Comparison of ENCODE assay signal across 8 mouse cellular contexts in genomic region chr19:53830407-53831163, GRCm38 (mm10).
DNase-seq lines count a peak whose midpoint lies in the region; ATAC-seq and TF ChIP-seq lines count a peak whose summit lies in the region.
"Had no signal": no experiment of that assay in that cellular context is flagged by ENCODE, and none has a peak within 500 bp of the region (broad histone marks: within the 10 kb centered on the region; RNA-seq: fewer than 3 reads in every experiment).

No protein-coding gene starts in this region.

- H3K4me1 ChIP-seq in limb, embryonic 13.5 days, result peaks cover 29% of the 10 kb centered on the region
- 0 out of 2 replicates have a peak, but pooled peaks cover 6% of the 10 kb centered on the region for H3K4me1 ChIP-seq in midbrain, postnatal 0 days (ENCODE audit: insufficient read depth, low read length)

- no peaks in the 10 kb centered on the region for H3K27me3 ChIP-seq in limb, embryonic 13.5 days
- H3K27me3 ChIP-seq in midbrain, postnatal 0 days (ENCODE audit: insufficient read depth, low read length), result no peaks in the 10 kb centered on the region

- H3K36me3 ChIP-seq in limb, embryonic 13.5 days, result no peaks in the 10 kb centered on the region
- no peaks in the 10 kb centered on the region for H3K36me3 ChIP-seq in midbrain, postnatal 0 days (ENCODE audit: insufficient read depth, low read length)

- no peaks in the 10 kb centered on the region for H3K9me3 ChIP-seq in limb, embryonic 13.5 days
- no peaks in the 10 kb centered on the region for H3K9me3 ChIP-seq in midbrain, postnatal 0 days (ENCODE audit: low read length)

- peak; percentile 57 to 64 for DNase-seq in adrenal gland, postnatal 36 days
- DNase-seq in heart, postnatal 36 days, result peak; percentile 58 to 66
- peak; percentile 54 for DNase-seq in midbrain, postnatal 0 days (ENCODE audit: low spot score)
- no peak for DNase-seq in left cerebral cortex, postnatal 36 days (ENCODE audit: low spot score in 2 of 2)
- no peak for DNase-seq in spleen, postnatal 36 days (ENCODE audit: low spot score in 2 of 2)

- 10% methylated on average over 8 of the region's 8 CpGs for WGBS in limb, embryonic 13.5 days
- WGBS in midbrain, postnatal 0 days, result 6% methylated on average over 8 of the region's 8 CpGs

- H3K4me2 ChIP-seq in limb, embryonic 13.5 days (replicated peaks), result no peak overlapping the region
- no peak overlapping the region for H3K4me2 ChIP-seq in midbrain, postnatal 0 days (ENCODE audit: low read depth, low read length, poor library complexity, severe bottlenecking)

- H3K27ac ChIP-seq in limb, embryonic 13.5 days, result no peak overlapping the region
- H3K27ac ChIP-seq in midbrain, postnatal 0 days (ENCODE audit: low read depth, low read length), result 0 out of 2 replicates have a peak overlapping the region, but pooled peaks have one; percentile 3

- intact Hi-C loops in heart, postnatal 36 days (cut with DNase I), result loop anchor here (10.0 kb wide), 1 partner anchor 176 kb away; no protein-coding TSS in a partner anchor
- intact Hi-C loops in left cerebral cortex, postnatal 36 days (cut with DNase I), result no loop called here

- no peak overlapping the region; the same call in 1 of the 2 replicates for H3K9ac ChIP-seq in limb, embryonic 13.5 days
- no peak overlapping the region for H3K9ac ChIP-seq in midbrain, postnatal 0 days (replicated peaks; ENCODE audit: low read length, poor library complexity, severe bottlenecking)

- H3K4me3 ChIP-seq in limb, embryonic 13.5 days, result no peak overlapping the region
- H3K4me3 ChIP-seq in midbrain, postnatal 0 days (ENCODE audit: low read depth, low read length), result no peak overlapping the region
- H3K4me3 ChIP-seq: myocyte had no signal

- ATAC-seq in erythroid progenitor cell, adult 5-6 weeks (replicated peaks; ENCODE audit: low FRiP score, poor library complexity, severe bottlenecking), result peak; percentile 46
- ATAC-seq in limb, embryonic 13.5 days (ENCODE audit: low FRiP score, low read depth), result peak; percentile 44; the same call in 1 of the 2 replicates
- ATAC-seq in midbrain, postnatal 0 days (ENCODE audit: low FRiP score), result peak; percentile 69

- no peak for TF ChIP-seq CTCF in midbrain, postnatal 0 days (IDR thresholded peaks at IDR 0.05)

Comparison
In these comparisons a context has a peak if more than half of its experiments do, and no peak if none do; other contexts are left out.
1. DNase-seq: peak in adrenal gland, postnatal 36 days (2 of 2), heart, postnatal 36 days (2 of 2) and midbrain, postnatal 0 days (single experiment); none in left cerebral cortex, postnatal 36 days (0 of 2) and spleen, postnatal 36 days (0 of 2).
2. Peak in every context shown above with its lines, with median percentiles within 50 percentile points of each other: ATAC-seq.